Mouse (Mus musculus) embryo, embryonic 11 days (tissue): ENCODE results near the gene Tia1.
A peak's percentile ranks its signal among the peaks of the same experiment; 100 is the strongest.

Experiments used
- DNase-seq: peaks from one replicate; pipeline ENCODE4 v3.0.0-alpha.2; 2015

The Tia1 gene

GRCm38 (mm10) chr6:86385362-86386104, 18.5 kb upstream of the Tia1 start:
- DNase-seq = no peak

DNA sequence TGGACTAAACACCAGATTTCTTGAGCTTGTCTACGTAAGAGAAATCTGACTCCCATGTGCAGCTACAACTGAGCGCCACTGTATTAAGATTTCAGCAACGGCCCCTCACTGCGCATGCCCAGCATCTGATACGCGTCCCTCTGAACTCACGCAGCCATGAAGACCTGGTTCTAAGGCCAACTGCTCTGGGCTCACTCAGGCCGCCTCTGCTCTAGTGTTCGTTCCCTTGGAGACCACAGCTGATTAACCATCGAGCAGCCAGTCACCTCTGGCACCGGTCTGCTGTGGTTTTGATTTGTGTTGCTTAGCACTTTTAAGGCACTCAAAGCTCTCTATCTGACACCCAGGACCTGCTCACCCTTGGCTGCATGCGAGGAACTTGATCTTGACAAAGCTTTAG, 16.7 kb upstream of the Tia1 start:
- DNase-seq = no peak

DNA sequence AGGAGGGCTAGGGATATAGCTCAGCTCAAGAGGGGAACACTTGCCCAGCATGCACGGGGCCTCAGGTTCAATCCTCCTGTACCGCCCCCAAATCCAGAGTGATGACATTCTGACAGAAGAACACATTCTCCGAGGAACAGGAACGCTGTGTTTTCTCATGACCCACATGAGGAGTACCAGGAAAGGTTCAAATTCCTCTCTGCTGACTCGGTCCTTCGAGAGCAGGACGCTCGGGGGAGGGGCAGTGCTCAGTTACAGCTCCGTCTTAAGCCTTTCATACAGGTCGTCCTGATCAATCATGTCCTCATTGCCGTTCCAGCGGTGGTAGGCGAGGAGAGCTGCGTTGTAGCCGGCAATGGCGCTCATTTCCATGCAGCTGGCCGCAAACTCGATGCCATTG, 15.6 kb upstream of the Tia1 start:
- DNase-seq = no peak

DNA sequence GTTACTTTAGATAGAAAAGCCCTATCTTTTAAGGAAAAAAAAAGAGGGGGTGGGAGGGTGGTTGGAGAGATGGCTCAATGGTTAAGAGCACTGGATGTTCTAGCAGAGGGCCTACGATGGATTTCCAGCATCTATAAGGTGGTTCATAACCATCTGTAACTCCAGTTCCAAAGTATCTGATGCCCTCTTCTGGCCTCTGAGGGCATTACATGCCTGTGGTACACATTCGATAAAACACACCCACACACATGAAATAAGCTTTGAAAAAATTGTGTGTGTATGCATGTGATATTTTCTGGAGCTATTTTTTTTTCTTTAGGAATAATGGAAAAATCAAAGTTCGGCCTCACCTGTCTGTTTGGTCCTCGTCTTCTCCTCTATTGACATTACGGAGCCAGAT, 12.7 kb upstream of the Tia1 start:
- no peak for DNase-seq

- no peak for DNase-seq
These were observed 10.8 kb upstream of the Tia1 start for GRCm38 (mm10) chr6:86393187-86393586.

DNA sequence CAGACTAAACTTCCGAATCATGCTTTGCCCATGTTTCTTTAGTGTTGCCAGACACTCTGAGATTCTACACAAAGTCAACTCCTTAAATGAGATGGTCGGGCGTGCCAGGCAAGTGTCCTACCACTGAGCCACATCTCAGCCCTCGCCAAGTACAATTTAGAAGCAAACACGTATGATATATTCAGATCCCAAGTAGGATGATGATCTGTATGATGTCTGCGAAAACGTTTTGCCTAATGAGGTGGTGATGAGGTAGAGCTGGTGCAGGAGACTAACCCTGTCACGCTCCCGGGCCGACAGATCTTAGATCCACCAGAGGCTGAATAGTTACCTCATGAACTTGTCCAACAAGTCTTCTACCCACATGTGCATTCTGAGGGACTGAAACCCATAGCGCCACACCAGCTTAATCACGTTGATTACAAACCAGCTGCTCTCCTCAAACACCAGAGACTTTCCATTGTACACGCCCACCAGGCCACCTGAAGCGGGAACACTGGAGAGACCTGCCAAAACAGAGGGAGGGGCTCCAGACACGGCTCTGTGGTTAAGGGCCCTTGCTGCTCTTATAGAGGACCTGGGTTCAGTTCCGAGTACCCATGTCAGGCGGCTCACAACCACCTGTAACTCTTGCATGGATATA, 9.8 kb upstream of the Tia1 start:
- DNase-seq = no peak

DNA sequence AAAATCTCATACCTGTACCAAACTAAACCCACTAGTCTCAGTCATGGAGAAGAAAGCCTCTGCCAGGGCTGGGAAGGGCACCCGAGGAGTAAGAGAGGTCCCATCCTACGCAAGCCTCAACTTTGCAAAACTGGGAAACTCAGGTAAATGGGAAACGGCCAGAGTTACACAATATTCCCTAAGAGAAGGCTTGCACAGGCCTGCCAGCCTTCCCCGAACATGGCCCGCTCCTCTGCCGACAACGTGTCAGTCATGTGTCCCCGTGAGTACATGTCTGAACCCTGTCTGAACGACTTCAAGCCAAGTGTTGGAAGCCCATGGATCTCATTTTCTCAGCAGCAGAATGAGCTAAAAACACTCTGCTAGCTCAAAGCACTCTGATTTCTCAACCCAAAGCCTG, 9.0 kb upstream of the Tia1 start:
- DNase-seq = no peak

DNA sequence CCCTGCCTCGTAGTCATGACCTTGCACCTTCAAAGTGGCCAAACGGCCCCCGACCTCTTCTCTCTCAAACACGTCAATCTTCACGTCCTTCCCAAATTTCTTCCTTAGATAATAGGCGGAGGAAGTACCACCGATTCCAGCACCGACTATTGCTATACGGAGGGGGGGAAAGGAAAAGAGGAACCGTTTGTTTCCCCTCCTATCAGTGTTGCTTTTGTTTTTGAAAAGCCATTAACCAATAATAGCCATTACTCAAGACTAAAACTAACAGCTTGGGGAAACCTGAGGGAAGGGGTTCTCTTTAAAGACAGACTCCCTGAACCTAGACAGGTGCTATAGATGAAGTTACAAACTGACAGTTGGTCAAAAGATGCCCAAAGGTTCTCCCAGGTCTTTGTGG, 8.1 kb upstream of the Tia1 start:
- DNase-seq = no peak

DNA sequence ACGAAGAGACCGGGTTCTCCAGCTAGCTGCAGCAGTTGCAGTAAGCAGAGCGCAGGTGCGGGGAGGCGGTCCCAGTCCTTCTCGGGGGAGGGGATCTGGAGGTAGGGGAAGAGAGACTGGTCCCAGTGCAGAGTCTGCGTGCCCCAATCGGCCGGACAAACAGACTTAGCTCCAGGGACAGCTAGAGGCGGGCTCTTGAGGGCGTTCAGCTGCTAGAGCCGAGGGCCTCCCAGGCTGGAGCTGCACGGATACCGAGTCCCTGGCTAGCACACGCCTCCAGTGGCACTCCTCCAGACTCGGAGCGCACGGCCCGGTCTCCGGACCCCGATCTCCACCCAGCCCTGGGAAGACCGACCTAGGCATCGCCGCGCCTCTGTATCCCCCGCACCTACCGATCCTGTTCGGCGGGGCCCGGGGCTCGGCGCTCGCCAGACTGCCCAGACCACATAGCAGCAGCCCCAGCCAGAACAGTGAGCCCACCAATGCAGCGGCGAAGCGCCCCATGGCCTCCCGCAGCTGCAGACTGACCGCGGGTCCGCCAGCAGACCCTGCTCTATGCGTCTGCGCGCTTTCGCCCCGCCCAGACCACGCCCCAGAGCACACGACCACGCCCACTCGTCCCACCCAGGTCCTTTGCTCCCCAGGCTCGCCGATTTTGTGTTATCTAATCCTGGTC, 7.3 kb upstream of the Tia1 start, which contains the start of gene Pcyox1:
Gene Pcyox1 (minus strand): TSS at position 574 of the 676 bp plus-strand sequence.
- DNase-seq = peak; percentile 92

GRCm38 (mm10) chr6:86397257-86397980, 6.6 kb upstream of the Tia1 start:
- no peak for DNase-seq

GRCm38 (mm10) chr6:86398986-86399385, 5.0 kb upstream of the Tia1 start:
- DNase-seq = no peak

DNA sequence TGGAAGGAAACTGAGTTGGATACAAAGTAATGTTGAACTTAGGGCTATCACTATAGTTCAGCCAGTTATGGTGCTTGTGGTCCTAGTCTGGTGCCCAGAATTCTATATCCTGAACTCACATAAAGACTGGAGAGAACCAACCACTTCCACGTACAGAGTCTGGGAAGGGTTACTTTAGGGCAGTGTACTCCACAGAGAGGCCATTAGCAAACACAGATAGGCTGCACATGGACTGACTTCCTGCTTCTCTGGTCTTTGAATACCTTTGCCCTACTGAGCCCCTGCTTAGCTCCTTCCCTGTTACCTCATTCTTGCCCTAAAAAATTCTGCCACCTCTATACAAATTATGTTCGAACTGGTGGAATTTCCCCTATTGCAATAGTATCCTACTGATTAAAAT, 4.0 kb upstream of the Tia1 start:
- no peak for DNase-seq

DNA sequence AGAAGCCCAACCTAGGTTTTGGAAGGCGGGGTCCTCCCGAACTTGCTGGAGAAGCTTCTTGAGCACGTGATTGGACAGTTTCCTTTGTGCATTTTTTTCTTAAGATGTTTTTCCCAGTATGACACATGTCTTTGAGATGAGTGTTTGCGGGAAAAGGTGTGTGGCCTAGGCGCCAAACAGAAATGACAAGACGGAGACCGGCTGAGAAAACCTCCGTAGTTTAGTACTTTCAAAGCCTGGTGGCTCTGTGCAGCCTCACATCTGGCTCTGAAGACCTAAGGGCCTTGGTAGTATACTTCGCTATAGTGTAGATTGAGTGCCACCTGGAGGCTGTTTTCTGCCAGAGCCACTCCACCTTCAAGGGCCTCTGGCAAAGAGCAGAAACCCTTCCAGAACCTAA, 3.0 kb upstream of the Tia1 start:
- peak; percentile 89 for DNase-seq

DNA sequence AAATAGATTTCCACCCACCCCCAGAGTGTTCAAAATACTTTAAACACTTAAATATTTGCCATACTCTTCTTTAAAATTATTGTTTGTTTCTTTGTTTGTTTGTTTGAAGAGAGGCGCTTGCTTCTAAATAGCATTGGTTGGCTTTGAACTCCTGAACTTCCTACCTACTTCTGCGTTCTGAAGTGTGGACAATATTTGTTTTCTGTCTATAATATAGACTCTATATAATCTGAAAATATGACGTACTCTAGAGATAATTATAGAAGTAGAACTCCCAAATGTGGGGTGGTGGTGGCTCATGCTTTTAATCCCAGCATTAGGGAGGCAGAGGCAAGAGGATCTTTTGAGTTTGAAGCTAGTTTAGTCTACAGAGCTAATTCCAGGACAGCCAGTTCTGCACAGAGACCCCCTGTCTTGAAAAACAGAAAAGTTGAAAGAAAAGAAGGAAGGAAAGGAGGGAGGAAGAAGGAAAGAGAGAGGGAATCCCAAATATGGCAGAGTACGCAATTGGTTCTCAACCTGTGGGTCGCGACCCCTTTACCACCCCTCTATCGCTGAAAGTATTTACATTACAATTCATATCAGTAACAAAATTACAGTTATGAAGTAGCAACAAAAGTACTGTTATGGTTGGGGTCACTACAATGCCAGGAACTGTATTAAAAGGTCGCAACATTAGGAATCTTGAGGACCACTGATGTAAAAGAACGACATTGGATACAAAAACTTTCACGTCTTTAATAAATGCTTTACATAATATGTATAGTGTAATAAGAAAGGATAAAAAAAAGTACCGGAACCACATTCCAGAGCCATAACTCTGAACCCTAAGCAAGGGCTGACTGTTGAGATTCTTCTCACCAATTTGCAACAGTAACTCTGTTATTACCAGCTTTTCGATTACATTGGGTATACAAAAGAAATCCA, 1.1 kb upstream of the Tia1 start:
- peak; percentile 38 for DNase-seq

GRCm38 (mm10) chr6:86403728-86404099, 305 bp upstream of the Tia1 start:
- DNase-seq = peak; percentile 83

GRCm38 (mm10) chr6:86404996-86405395, 977 bp downstream of the Tia1 start:
- DNase-seq = peak; percentile 46

- DNase-seq = no peak
These were observed 2.3 kb downstream of the Tia1 start for GRCm38 (mm10) chr6:86406306-86406705.

- no peak for DNase-seq
These were observed 14.7 kb downstream of the Tia1 start for GRCm38 (mm10) chr6:86418711-86419110.

- DNase-seq = no peak
These were observed 15.2 kb downstream of the Tia1 start for GRCm38 (mm10) chr6:86419239-86419638.

DNA sequence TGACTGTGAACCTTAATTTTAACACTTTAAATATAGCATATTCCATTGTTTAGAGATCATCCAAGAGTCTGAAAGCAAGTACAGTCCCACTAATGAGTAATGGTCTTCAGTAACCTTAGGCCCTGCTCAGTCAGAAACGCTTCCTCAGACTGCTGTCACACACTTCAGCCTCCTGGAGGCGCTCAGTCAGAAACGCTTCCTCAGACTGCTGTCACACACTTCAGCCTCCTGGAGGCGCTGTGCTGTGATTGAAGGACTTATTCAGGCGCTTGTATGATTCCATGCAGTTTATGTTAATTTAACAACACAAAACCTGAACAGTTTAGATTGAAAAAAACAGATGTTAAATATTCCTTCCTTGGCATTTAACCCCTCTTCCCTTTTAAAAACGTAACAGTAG, 16.5 kb downstream of the Tia1 start:
- peak; percentile 44 for DNase-seq

DNA sequence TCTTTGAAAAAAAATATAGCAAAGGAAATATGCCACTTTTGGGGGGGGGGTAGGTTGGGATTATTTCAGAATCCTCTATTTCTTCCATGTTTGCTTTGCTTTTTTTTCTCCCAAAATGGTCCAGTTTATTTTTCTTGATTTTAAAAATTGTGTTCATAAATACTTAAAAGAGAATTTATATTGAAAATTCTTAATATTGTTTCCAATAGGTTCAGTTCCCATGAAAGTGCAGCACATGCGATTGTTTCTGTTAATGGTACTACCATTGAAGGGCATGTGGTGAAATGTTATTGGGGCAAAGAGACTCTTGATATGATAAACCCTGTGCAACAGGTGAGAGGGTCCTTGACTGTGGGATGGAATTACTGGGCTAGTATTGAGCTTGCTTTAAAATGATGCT, 22.3 kb downstream of the Tia1 start, which contains the start of gene Gm44790:
Gene Gm44790 (plus strand): TSS at position 301 of the 400 bp plus-strand sequence.
- DNase-seq = no peak

DNA sequence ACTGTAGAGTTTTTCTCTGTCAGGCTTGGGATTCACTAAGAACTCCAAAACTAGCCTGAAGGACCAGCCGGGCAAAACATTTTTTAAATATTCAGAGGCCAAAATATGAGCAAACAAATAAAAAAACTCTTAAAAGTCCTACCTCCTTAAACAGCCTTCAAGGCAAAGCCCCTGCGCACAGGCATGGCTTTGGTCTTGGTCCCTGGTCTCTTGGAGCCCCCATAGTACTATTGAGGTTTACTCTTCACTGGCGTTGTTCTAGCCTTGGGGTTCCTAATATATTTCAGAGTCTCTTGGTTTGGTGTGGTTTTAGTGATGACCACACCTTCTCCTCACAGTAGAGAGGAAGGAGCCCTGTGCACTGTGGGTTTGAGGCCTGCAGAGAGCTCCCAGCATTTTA, 27.5 kb downstream of the Tia1 start:
- DNase-seq = no peak
